Mouse (Mus musculus) liver, embryonic 13.5 days (tissue): ENCODE measurements around the gene Hes2. TPM values are rescaled to one million over a fixed set of nuclear protein-coding genes. Genes with fewer than 3 reads are reported as not detected.
A peak's percentile ranks its signal among the peaks of the same experiment; 100 is the strongest.

Source experiments
- ATAC-seq: fragments of 200-750 bp; cut with Nextera tagmentation; 2 replicates; pipeline ENCODE4 v1.8.0; 2017; ENCODE audit warnings: low read depth, mild to moderate bottlenecking, moderate number of reproducible peaks, moderate library complexity
- DNase-seq: peaks from one replicate; pipeline ENCODE4 v3.0.0; 2022
- H3K27ac ChIP-seq: fragments of 300-500 bp; sonication (generic); 2 replicates; pipeline ENCODE4 v1.5.1; 2015; ENCODE audit warnings: moderate library complexity, mild to moderate bottlenecking, inconsistent platforms
- H3K27me3 ChIP-seq: fragments of 300-500 bp; sonication (generic); 2 replicates; pipeline ENCODE4 v1.6.1; 2015; ENCODE audit warnings: mild to moderate bottlenecking, inconsistent platforms
- H3K36me3 ChIP-seq: fragments of 300-500 bp; sonication (generic); 2 replicates; pipeline ENCODE4 v1.6.1; 2015; ENCODE audit warnings: mild to moderate bottlenecking, inconsistent platforms
- H3K4me1 ChIP-seq: fragments of 300-500 bp; sonication (generic); replicated peaks from 2 replicates; pipeline ENCODE4 v1.6.1; 2015; ENCODE audit warnings: inconsistent platforms
- H3K4me2 ChIP-seq: fragments of 300-500 bp; sonication (generic); 2 replicates; pipeline ENCODE4 v1.6.1; 2015; ENCODE audit warnings: inconsistent platforms, mild to moderate bottlenecking, moderate library complexity
- H3K4me3 ChIP-seq: fragments of 300-500 bp; sonication (generic); replicated peaks from 2 replicates; pipeline ENCODE4 v1.5.1; 2015; ENCODE audit warnings: mild to moderate bottlenecking, inconsistent platforms
- H3K9ac ChIP-seq: fragments of 300-500 bp; sonication (generic); 2 replicates; pipeline ENCODE4 v1.6.1; 2015; ENCODE audit warnings: mild to moderate bottlenecking, inconsistent platforms
- H3K9me3 ChIP-seq: fragments of 300-500 bp; sonication (generic); replicated peaks from 2 replicates; pipeline ENCODE4 v1.6.1; 2016; ENCODE audit warnings: inconsistent platforms
- WGBS: fragments of 180-500 bp; shearing (Covaris S2); methylation state at CpG from one replicate; pipeline ENCODE4 v1.1.7; 2015; ENCODE audit not compliant: insufficient replicate concordance; 5-methylcytosine and 5-hydroxymethylcytosine counted together
- polyA plus RNA-seq: library from polyadenylated mRNA; unstranded; fragments of >200 nt; fragmentation: Nextera tagmentation; extraction: Ambion mirVana; gene quantifications from 2 replicates; pipeline ENCODE4 v1.2.1, GENCODE M21; 2015

Gene Hes2
- polyA plus RNA-seq, 1 experiment from 2014 or later: not detected

- peak overlapping the region; percentile 10; the same call in 1 of the 2 replicates for H3K9ac ChIP-seq
- peak overlapping the region; percentile 15 for H3K4me2 ChIP-seq
- peak; percentile 35 for ATAC-seq
Measured at GRCm38 (mm10) chr4:152190096-152190653, 31.5 kb downstream of the Hes2 start.

DNA sequence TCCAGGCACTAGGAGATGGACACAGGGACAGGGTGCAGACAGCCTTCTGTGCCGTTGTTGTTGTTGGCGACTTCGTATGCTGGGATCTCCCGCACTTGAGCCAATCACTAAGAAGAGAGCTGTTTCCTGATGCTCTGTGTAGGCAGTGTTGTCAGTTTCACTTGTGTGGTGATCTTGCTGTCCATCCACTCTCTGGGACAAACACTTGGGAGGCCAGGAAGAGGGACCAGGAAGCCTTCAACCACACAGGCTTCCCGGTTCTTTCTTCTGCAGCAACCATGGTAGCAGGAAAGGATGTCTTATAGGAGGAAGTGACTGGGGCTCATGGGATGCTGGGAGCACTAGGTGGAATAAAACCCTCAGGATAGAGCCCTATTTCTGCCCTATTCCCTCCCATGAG is 32.0 kb downstream of the Hes2 start:
- no peak for DNase-seq
- H3K27ac ChIP-seq: peak overlapping the region; percentile 32

More at GRCm38 (mm10) chr4:152190096-152190653, 31.5 kb downstream of the Hes2 start:
- Histone ChIP-seq H3K4me3 (no peak overlapping the region), H3K27ac (peak overlapping the region; percentile 32), H3K36me3 (no peaks in the 10 kb centered on the region), H3K27me3 (no peaks in the 10 kb centered on the region), H3K9me3 (no peaks in the 10 kb centered on the region), H3K4me1 (peaks cover 71% of the 10 kb centered on the region)
- WGBS: 26% methylated on average over 11 of the region's 11 CpGs
- no peak for DNase-seq

DNA sequence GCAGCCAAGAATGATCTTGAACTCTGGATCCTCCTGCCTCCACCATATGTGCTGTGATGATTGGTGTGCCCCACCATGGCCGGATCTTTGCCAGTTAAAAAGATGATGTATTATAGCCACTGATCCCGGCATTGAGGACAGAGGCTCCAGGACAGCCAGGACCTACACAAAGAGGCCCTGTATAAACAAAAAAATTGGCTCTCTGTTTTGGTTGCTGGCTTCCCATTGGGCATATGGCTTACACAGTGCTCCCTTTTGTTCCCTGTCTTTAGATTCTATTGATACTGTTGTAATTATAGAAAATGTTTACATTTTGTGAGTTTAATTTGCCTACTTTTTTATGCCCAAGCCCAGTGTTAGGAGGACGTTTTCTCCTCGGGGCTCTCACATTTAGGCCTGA is 33.9 kb downstream of the Hes2 start:
- DNase-seq (no peak), ATAC-seq (no peak)
- 76% methylated on average over 4 of the region's 4 CpGs for WGBS

More for the DNA sequence above, 32.0 kb downstream of the Hes2 start:
- ATAC-seq: no peak
- no peaks in the 10 kb centered on the region for H3K36me3 ChIP-seq
- peaks cover 71% of the 10 kb centered on the region for H3K4me1 ChIP-seq
- H3K9me3 ChIP-seq: no peaks in the 10 kb centered on the region
- peak overlapping the region; percentile 15; the same call in 1 of the 2 replicates for H3K4me2 ChIP-seq
- 25% methylated on average over 5 of the region's 5 CpGs for WGBS
- no peaks in the 10 kb centered on the region for H3K27me3 ChIP-seq
- no peak overlapping the region for H3K4me3 ChIP-seq
- 0 out of 2 replicates have a peak overlapping the region, but pooled peaks have one; percentile 3 for H3K9ac ChIP-seq

GRCm38 (mm10) chr4:152194476-152195175 is 36.0 kb downstream of the Hes2 start:
- Histone ChIP-seq H3K4me1 (peaks cover 71% of the 10 kb centered on the region), H3K9me3 (no peaks in the 10 kb centered on the region), H3K36me3 (no peaks in the 10 kb centered on the region), H3K9ac (no peak overlapping the region), H3K4me2 (no peak overlapping the region), H3K27ac (peak overlapping the region; percentile 43), H3K4me3 (no peak overlapping the region), H3K27me3 (no peaks in the 10 kb centered on the region)
- ATAC-seq (no peak), DNase-seq (no peak)
- WGBS: 51% methylated on average over 3 of the region's 3 CpGs

More for the DNA sequence above, 33.9 kb downstream of the Hes2 start:
- no peaks in the 10 kb centered on the region for H3K36me3 ChIP-seq
- no peak overlapping the region for H3K4me3 ChIP-seq
- no peak overlapping the region for H3K27ac ChIP-seq
- no peak overlapping the region for H3K9ac ChIP-seq
- no peaks in the 10 kb centered on the region for H3K9me3 ChIP-seq
- H3K4me1 ChIP-seq: peaks cover 69% of the 10 kb centered on the region
- no peak overlapping the region for H3K4me2 ChIP-seq
- H3K27me3 ChIP-seq: no peaks in the 10 kb centered on the region

GRCm38 (mm10) chr4:152196276-152196675 is 37.6 kb downstream of the Hes2 start:
- H3K27ac ChIP-seq: no peak overlapping the region
- ATAC-seq (no peak), DNase-seq (no peak)
- 66% methylated on average over 9 of the region's 9 CpGs for WGBS
- H3K27me3 ChIP-seq: no peaks in the 10 kb centered on the region
- H3K36me3 ChIP-seq: no peaks in the 10 kb centered on the region
- no peak overlapping the region for H3K9ac ChIP-seq
- H3K4me3 ChIP-seq: no peak overlapping the region
- no peaks in the 10 kb centered on the region for H3K9me3 ChIP-seq
- no peak overlapping the region for H3K4me2 ChIP-seq
- H3K4me1 ChIP-seq: peaks cover 71% of the 10 kb centered on the region

GRCm38 (mm10) chr4:152197545-152197944 is 38.9 kb downstream of the Hes2 start:
- ATAC-seq (peak; percentile 52), DNase-seq (no peak)
- Histone ChIP-seq H3K27ac (no peak overlapping the region), H3K4me1 (peaks cover 81% of the 10 kb centered on the region), H3K27me3 (no peaks in the 10 kb centered on the region), H3K36me3 (no peaks in the 10 kb centered on the region), H3K4me2 (no peak overlapping the region), H3K9me3 (no peaks in the 10 kb centered on the region), H3K9ac (no peak overlapping the region), H3K4me3 (no peak overlapping the region)
- WGBS: 25% methylated on average over 5 of the region's 5 CpGs

DNA sequence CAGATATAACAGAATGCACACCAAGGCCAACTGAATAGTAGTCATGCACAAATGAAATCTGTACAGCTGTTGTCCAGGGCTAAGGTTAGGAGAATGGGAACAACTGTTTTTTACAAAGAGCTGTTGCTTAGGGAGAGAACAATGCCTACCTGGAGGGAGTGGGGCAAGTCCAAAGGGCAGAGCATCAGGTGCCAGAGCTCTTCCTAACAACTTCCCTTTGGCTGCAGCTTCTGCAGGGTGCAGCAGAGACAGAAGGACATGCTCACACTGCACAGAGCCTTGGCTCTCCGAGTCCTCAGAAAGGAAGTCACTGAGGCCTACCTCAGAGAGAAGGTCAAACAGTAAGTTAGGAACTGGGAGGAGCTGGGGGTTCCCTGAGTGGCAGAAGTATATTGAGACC is 41.0 kb downstream of the Hes2 start:
- no peak for DNase-seq
- H3K4me3 ChIP-seq: no peak overlapping the region
- no peaks in the 10 kb centered on the region for H3K9me3 ChIP-seq
- 14% methylated on average over 1 of the region's 1 CpGs for WGBS
- no peak overlapping the region for H3K9ac ChIP-seq
- H3K27me3 ChIP-seq: no peaks in the 10 kb centered on the region
- H3K27ac ChIP-seq: no peak overlapping the region
- H3K4me2 ChIP-seq: no peak overlapping the region
- no peaks in the 10 kb centered on the region for H3K36me3 ChIP-seq
- no peak for ATAC-seq
- peaks cover 74% of the 10 kb centered on the region for H3K4me1 ChIP-seq

GRCm38 (mm10) chr4:152201492-152201891 is 42.8 kb downstream of the Hes2 start:
- DNase-seq (no peak), ATAC-seq (peak; percentile 31)
- H3K4me1 ChIP-seq: peaks cover 76% of the 10 kb centered on the region

GRCm38 (mm10) chr4:152202418-152202817 is 43.8 kb downstream of the Hes2 start:
- Histone ChIP-seq H3K27ac (no peak overlapping the region), H3K9me3 (no peaks in the 10 kb centered on the region), H3K9ac (no peak overlapping the region), H3K4me3 (no peak overlapping the region), H3K4me1 (peaks cover 72% of the 10 kb centered on the region), H3K27me3 (no peaks in the 10 kb centered on the region), H3K4me2 (no peak overlapping the region), H3K36me3 (no peaks in the 10 kb centered on the region)
- ATAC-seq: no peak
- WGBS: 61% methylated on average over 1 of the region's 1 CpGs
- no peak for DNase-seq

More at GRCm38 (mm10) chr4:152201492-152201891, 42.8 kb downstream of the Hes2 start:
- no peaks in the 10 kb centered on the region for H3K9me3 ChIP-seq
- H3K27ac ChIP-seq: no peak overlapping the region
- H3K36me3 ChIP-seq: no peaks in the 10 kb centered on the region
- H3K4me3 ChIP-seq: no peak overlapping the region
- 16% methylated on average over 6 of the region's 6 CpGs for WGBS
- no peak overlapping the region for H3K9ac ChIP-seq
- no peak overlapping the region for H3K4me2 ChIP-seq
- no peaks in the 10 kb centered on the region for H3K27me3 ChIP-seq

DNA sequence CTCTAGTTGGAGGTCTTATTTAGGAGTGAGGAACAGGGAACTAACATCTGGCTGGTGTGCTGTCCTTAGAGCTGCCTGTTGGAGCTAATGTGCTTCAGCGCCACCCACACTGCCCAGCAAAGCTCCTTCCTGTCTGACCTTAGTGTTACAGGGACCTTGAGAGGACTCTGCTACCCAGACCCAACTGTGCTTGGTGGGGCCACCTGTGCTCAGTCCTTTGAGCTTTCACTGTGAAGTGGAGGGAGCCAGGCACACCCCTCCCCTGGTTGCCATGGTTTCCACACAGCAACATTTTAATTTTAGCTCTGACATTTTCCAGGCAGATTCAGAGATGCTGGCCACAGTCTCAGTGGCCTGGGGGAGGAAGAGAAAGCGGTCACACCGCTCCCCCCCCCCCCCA is 44.2 kb downstream of the Hes2 start:
- H3K36me3 ChIP-seq: no peaks in the 10 kb centered on the region
- DNase-seq (no peak), ATAC-seq (no peak)
- H3K9me3 ChIP-seq: no peaks in the 10 kb centered on the region
- 59% methylated on average over 3 of the region's 3 CpGs for WGBS
- no peak overlapping the region for H3K27ac ChIP-seq
- no peak overlapping the region for H3K4me2 ChIP-seq
- H3K9ac ChIP-seq: no peak overlapping the region
- peaks cover 67% of the 10 kb centered on the region for H3K4me1 ChIP-seq
- no peaks in the 10 kb centered on the region for H3K27me3 ChIP-seq
- no peak overlapping the region for H3K4me3 ChIP-seq

GRCm38 (mm10) chr4:152204663-152205062 is 46.0 kb downstream of the Hes2 start:
- no peak overlapping the region for H3K9ac ChIP-seq
- no peak overlapping the region for H3K27ac ChIP-seq
- no peak overlapping the region for H3K4me2 ChIP-seq
- peak; percentile 63 for ATAC-seq
- H3K27me3 ChIP-seq: no peaks in the 10 kb centered on the region
- DNase-seq: peak; percentile 26
- H3K9me3 ChIP-seq: no peaks in the 10 kb centered on the region
- H3K36me3 ChIP-seq: no peaks in the 10 kb centered on the region
- 59% methylated on average over 6 of the region's 6 CpGs for WGBS
- H3K4me1 ChIP-seq: peaks cover 62% of the 10 kb centered on the region
- no peak overlapping the region for H3K4me3 ChIP-seq

GRCm38 (mm10) chr4:152206199-152206598 is 47.5 kb downstream of the Hes2 start:
- no peaks in the 10 kb centered on the region for H3K9me3 ChIP-seq
- H3K4me2 ChIP-seq: no peak overlapping the region
- ATAC-seq: no peak
- no peak overlapping the region for H3K9ac ChIP-seq
- 60% methylated on average over 6 of the region's 6 CpGs for WGBS
- peaks cover 50% of the 10 kb centered on the region for H3K4me1 ChIP-seq
- no peak overlapping the region for H3K4me3 ChIP-seq
- no peak overlapping the region for H3K27ac ChIP-seq
- DNase-seq: no peak
- H3K27me3 ChIP-seq: no peaks in the 10 kb centered on the region
- no peaks in the 10 kb centered on the region for H3K36me3 ChIP-seq
